Mouse (Mus musculus) limb, embryonic 14.5 days (tissue): ENCODE results near the gene Gm36210. TPM values are rescaled to one million over a fixed set of nuclear protein-coding genes. Genes with fewer than 3 reads are reported as not detected.
A peak's percentile ranks its signal among the peaks of the same experiment; 100 is the strongest.
"Not testable (repeated sequence)": the region's sequence is repeated elsewhere in the genome, so short reads cannot be mapped to it uniquely, and the experiment has no call there.

Experiments used
- ATAC-seq: fragments of 200-750 bp; cut with Nextera tagmentation; 2 replicates; pipeline ENCODE4 v1.8.0; 2017; ENCODE audit warnings: low read depth, moderate number of reproducible peaks, moderate TSS enrichment; ENCODE audit not compliant: low FRiP score
- DNase-seq: peaks from one replicate; pipeline ENCODE4 v3.0.0-alpha.2; 2015; ENCODE audit warnings: low spot score
- H3K27ac ChIP-seq: fragments of 300-500 bp; sonication (generic); replicated peaks from 2 replicates; pipeline ENCODE4 v1.5.1; 2014; ENCODE audit warnings: low read depth, mild to moderate bottlenecking, low read length, moderate library complexity, mixed read lengths
- H3K27me3 ChIP-seq: fragments of 300-500 bp; sonication (generic); 2 replicates; pipeline ENCODE4 v1.6.1; 2014; ENCODE audit warnings: low read length, mixed read lengths; ENCODE audit not compliant: control insufficient read depth, insufficient read depth
- H3K36me3 ChIP-seq: fragments of 300-500 bp; sonication (generic); 2 replicates; pipeline ENCODE4 v1.6.1; 2014; ENCODE audit warnings: mild to moderate bottlenecking, low read length, moderate library complexity, mixed read lengths; ENCODE audit not compliant: control insufficient read depth, insufficient read depth
- H3K4me1 ChIP-seq: fragments of 300-500 bp; sonication (generic); 2 replicates; pipeline ENCODE4 v1.6.1; 2014; ENCODE audit warnings: antibody characterized with exemption, low read length, mixed read lengths; ENCODE audit not compliant: control insufficient read depth, insufficient read depth
- H3K4me2 ChIP-seq: fragments of 300-500 bp; sonication (generic); replicated peaks from 2 replicates; pipeline ENCODE4 v1.6.1; 2014; ENCODE audit warnings: low read depth, mild to moderate bottlenecking, low read length, moderate library complexity; ENCODE audit not compliant: severe bottlenecking
- H3K4me3 ChIP-seq: fragments of 300-500 bp; sonication (generic); replicated peaks from 2 replicates; pipeline ENCODE4 v1.5.1; 2014; ENCODE audit warnings: low read length
- H3K9ac ChIP-seq: fragments of 300-500 bp; sonication (generic); 2 replicates; pipeline ENCODE4 v1.6.1; 2014; ENCODE audit warnings: mild to moderate bottlenecking, low read depth, low read length, moderate library complexity; ENCODE audit not compliant: severe bottlenecking
- H3K9me3 ChIP-seq: fragments of 300-500 bp; sonication (generic); 2 replicates; pipeline ENCODE4 v1.6.1; 2016; ENCODE audit warnings: low read length; ENCODE audit not compliant: control insufficient read depth
- POLR2A ChIP-seq: fragments of 200-500 bp; IDR thresholded peaks from 2 replicates; pipeline ENCODE4 v1.8.0; 2012; ENCODE audit warnings: inconsistent platforms, mild to moderate bottlenecking, moderate library complexity, borderline replicate concordance; ENCODE audit not compliant: insufficient read depth, insufficient read length; ENCODE audit errors: extremely low read depth
- WGBS: fragments of 180-500 bp; shearing (Covaris S2); extraction: QIAGEN DNeasy Blood & Tissue Kit; methylation state at CpG from one replicate; pipeline ENCODE4 v1.1.7; 2014; 5-methylcytosine and 5-hydroxymethylcytosine counted together
- polyA plus RNA-seq, 2 experiments: library from polyadenylated mRNA; depleted of rRNA in 1 of 2; stranded (reverse) in 1 of 2; unstranded in 1 of 2; fragments of >200 nt; fragmentation: Nextera tagmentation in 1 of 2; extraction: Ambion mirVana in 1 of 2; gene quantifications; 2 replicates each; pipeline versions ENCODE4 v1.2.1 to v1.2.3; 2012 to 2014

The Gm36210 gene
- polyA plus RNA-seq, 2 experiments: 0.15 TPM; not detected in 1

DNA sequence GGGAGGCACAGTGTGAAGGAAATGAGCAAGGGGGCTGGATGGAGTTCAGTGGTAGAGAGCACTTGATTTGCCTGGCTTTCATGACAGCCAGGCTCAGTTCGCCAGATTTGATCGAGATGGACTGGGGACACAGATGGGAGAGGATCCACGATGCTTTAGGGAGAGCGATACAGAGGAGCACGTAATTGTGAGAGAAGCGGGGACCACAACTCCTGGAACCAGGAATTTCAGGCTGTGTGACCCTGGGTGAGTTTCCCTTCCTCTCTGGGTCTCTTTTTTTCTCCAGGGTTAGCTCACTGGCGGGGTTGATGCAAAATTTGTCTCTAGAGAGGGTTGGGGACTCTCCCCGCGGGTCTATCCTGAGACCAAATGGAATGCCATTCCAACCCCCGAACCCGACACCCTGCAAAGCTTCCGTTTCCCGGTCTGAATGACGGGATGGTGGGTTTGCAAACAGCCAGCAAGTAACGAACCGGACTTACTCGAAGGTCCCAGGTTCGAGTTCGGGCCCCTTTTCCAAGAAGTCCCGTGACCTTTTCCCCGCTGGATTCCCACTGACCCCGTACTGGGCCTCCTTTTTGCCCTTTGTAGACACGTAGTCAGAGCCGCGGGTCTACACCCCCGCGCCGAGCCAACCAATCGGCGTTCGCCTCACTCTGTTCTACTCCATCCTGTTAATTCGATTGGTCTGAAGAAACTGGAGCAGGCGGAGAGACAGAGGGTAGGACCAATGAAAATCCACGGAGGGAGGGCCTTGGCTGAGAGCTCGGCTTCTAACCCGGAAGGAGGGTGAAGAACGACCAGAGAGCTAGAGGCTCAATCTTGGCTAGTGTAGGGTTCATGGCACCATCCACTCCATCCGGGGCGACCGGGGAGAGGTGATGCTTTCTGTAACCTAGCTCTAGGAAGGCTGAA lies 40.5 kb downstream of the Gm36210 start:
- DNase-seq: peak; percentile 99

DNA sequence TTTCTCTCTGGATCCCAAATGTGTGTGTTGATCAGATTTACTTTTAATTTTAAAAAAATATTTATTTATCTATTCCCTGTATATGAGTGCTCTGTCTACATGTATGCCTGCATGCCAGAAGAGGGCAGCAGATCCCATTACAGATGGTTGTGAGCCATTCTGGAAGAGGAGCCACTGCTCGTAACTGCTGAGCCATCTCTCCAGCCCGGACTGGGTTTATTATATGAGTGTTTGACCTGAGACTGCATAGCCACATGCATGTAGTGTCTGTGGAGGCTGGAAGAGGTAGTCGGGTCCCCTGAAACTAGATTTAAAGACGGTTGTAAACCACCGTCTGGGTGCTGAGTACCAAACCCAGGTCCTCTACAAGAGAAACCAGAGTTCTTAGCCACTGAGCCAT lies 41.2 kb downstream of the Gm36210 start:
- 67% methylated on average over 5 of the region's 5 CpGs for WGBS

More for the DNA sequence above, 40.5 kb downstream of the Gm36210 start:
- 6% methylated on average over 40 of the region's 40 CpGs for WGBS
- TF ChIP-seq POLR2A: peak; percentile 66; the same call in 1 of the 2 replicates
- Histone ChIP-seq H3K4me3 (peak overlapping the region; percentile 53), H3K27ac (peak overlapping the region; percentile 68), H3K4me2 (peak overlapping the region; percentile 59), H3K27me3 (no peaks in the 10 kb centered on the region), H3K9me3 (no peaks in the 10 kb centered on the region), H3K4me1 (no peaks in the 10 kb centered on the region), H3K9ac (peak overlapping the region; percentile 60), H3K36me3 (no peaks in the 10 kb centered on the region)
- ATAC-seq: peak; percentile 100

DNA sequence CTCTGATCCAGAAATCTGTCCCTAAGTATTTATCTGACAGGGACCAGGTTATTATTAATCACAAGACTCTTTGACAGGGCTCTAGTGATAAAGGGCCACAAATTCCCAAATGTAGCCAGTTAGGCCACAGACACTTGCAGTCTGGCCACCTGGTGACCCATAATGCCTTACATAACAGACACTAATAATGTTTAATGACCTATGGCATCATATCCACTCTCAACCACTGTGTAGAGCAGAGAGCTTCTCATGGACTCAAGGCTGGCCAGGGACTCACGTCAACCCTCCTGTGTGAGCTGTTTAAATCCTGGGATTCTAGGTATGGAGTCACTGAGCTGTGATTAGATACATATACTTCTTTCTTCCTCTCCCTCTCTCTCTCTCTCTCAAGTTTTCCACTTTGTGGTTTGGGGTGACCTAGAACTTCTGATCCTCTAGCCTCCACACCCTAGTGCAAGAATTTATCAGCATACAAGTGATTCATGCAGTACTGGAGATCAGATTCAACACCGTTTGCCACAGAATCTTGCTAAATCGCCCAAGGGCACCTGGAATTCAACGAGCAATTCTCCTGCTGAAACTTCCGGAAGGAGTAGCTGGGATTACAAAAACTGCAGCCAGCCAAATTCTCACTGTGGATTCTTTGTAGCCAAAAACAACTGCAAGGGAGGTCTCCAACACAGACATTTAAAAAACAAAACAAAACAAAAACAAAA lies 42.0 kb downstream of the Gm36210 start:
- H3K27ac ChIP-seq: no peak overlapping the region
- 75% methylated on average over 5 of the region's 5 CpGs for WGBS

More for the DNA sequence above, 41.2 kb downstream of the Gm36210 start:
- H3K4me2 ChIP-seq: peak overlapping the region; percentile 54
- H3K27ac ChIP-seq: no peak overlapping the region
- ATAC-seq (no peak), DNase-seq (no peak)
- no peaks in the 10 kb centered on the region for H3K9me3 ChIP-seq
- peak overlapping the region; percentile 53 for H3K4me3 ChIP-seq
- no peak for TF ChIP-seq POLR2A
- H3K4me1 ChIP-seq: no peaks in the 10 kb centered on the region
- no peaks in the 10 kb centered on the region for H3K36me3 ChIP-seq
- no peaks in the 10 kb centered on the region for H3K27me3 ChIP-seq
- no peak overlapping the region for H3K9ac ChIP-seq

DNA sequence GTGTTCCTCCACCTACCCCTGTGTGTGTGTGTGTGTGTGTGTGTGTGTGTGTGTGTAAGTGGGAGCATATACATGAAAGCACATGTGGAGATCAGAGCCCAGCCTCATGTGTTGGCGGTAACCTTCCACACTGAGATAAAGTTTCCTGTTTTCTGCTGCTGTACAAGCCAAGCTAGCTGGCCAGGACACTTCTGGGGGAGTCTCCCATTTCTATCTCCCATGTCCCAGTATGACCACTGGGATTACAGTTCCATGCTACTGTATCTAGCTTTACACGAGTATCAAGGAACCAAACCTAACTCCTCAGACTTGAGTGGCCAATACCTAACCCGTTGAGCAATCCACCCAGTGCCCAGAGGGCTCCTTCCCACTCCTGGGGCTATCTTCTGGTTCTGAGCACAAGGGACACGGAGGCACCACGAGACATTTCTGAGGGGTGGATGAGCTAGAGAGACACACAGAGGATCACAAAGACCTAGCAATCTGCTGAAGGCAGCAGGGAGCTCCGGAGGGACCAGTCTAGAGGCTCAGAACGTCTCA lies 42.7 kb downstream of the Gm36210 start:
- 74% methylated on average over 7 of the region's 7 CpGs for WGBS
- H3K4me1 ChIP-seq: no peaks in the 10 kb centered on the region
- no peaks in the 10 kb centered on the region for H3K36me3 ChIP-seq
- ATAC-seq (no peak), DNase-seq (no peak)
- no peak for TF ChIP-seq POLR2A
- H3K9ac ChIP-seq: no peak overlapping the region
- no peak overlapping the region for H3K4me3 ChIP-seq
- H3K4me2 ChIP-seq: no peak overlapping the region
- no peaks in the 10 kb centered on the region for H3K9me3 ChIP-seq
- no peaks in the 10 kb centered on the region for H3K27me3 ChIP-seq
- no peak overlapping the region for H3K27ac ChIP-seq

More for the DNA sequence above, 42.0 kb downstream of the Gm36210 start:
- Histone ChIP-seq H3K9me3 (no peaks in the 10 kb centered on the region), H3K4me1 (no peaks in the 10 kb centered on the region), H3K4me2 (no peak overlapping the region), H3K36me3 (no peaks in the 10 kb centered on the region), H3K4me3 (no peak overlapping the region), H3K9ac (no peak overlapping the region), H3K27me3 (no peaks in the 10 kb centered on the region)
- no peak for ATAC-seq
- no peak for DNase-seq
- no peak for TF ChIP-seq POLR2A

DNA sequence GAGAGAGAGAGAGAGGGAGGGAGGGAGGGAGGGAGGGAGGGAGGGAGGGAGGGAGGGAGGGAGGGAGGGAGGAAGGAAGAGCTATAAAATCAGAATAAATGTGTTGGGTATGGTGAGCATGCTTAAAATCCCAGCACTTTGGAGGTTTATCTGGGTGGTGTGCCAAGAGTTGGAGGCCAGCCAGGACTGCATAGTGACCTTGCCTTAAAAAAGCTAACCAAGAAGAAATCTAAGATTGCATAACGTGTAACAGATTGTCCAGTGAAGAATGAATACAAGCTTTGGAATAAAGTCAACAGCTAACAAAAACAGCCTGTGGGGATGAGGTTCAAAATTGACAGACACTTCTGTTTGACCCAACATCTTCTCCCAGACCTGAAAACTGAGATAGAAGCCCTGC lies 43.3 kb downstream of the Gm36210 start:
- WGBS: 20% methylated on average over 1 of the region's 1 CpGs
- Histone ChIP-seq H3K4me1 (no peaks in the 10 kb centered on the region), H3K4me3 (no peak overlapping the region), H3K9me3 (no peaks in the 10 kb centered on the region), H3K36me3 (no peaks in the 10 kb centered on the region), H3K27ac (no peak overlapping the region), H3K9ac (no peak overlapping the region), H3K27me3 (no peaks in the 10 kb centered on the region), H3K4me2 (no peak overlapping the region)
- ATAC-seq: no peak
- peak; percentile 67 for DNase-seq
- TF ChIP-seq POLR2A: no peak

DNA sequence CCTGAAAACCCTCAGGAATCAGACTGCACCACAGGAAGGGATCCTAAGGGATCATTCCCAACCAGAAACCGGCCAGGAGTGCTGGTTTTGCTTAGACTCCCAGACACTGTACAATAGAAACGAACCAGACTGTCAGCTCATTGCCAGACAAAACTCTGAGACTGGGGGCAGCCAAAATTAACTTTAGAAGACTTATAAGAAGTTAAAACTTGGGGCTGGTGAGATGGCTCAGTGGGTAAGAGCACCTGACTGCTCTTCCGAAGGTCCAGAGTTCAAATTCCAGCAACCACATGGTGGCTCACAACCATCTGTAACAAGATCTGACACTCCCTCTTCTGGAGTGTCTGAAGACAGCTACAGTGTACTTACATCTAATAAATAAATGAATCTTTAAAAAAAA lies 45.4 kb downstream of the Gm36210 start:
- WGBS: 72% methylated on average over 3 of the region's 3 CpGs
- H3K4me1 ChIP-seq, H3K27ac ChIP-seq, ATAC-seq, H3K4me2 ChIP-seq, H3K9me3 ChIP-seq, DNase-seq, H3K27me3 ChIP-seq, H3K36me3 ChIP-seq, H3K4me3 ChIP-seq, H3K9ac ChIP-seq: not testable (repeated sequence)
